Mouse (Mus musculus) kidney, adult 11 months (tissue): ENCODE data around the gene Gm11555.
"Not testable (repeated sequence)": the region's sequence is repeated elsewhere in the genome, so short reads cannot be mapped to it uniquely, and the experiment has no call there.

Source experiments
- DNase-seq: peaks from one replicate; pipeline ENCODE4 v3.0.0; 2022

Gm11555 gene

DNA sequence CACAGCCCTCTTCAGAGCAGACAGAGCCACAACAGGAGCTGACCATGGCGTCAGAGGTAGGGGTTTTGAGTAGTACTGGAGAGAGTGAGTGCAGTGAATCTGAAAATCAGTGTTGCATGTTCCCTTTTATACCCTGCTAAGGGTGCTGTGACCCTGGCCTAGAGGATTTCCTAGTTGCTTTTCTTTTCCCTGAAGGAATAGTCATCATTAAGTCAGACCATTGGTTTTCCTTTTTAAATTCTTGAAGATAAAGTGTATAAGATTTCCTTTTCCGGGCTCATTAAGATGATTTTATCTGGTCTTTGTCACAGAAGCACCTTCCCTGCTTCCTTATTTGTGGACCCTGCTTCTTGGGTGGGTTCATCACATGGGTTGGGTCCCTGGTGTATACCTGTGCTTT, at the start of gene Gm11555:
TSS of gene Gm11555 (minus strand) at position 101 of the 400 bp plus-strand sequence.
- DNase-seq, result no peak

DNA sequence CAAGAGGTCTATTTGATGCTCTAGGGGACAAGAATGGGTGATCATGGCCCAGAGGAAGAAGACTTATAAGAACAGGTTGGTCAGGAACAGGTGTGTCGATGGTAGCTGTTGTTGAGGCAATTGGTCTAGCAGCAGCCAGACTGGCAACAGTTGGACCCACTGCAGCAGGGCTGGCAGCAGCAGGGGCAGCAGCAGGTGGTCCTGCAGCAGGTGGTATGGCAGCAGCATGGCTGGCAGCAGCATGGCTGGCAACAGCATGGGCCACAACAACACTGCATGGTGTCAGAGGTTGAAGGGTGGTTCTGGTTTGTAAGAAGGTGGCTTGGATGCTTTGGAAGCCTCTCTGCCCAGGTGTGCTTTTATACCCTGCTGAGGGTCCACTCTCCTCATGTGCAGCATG, 40.4 kb upstream of the Gm11555 start, which contains the start of gene Gm14190:
TSS of gene Gm14190 (minus strand) at position 278 of the 400 bp plus-strand sequence.
- DNase-seq, result no peak

DNA sequence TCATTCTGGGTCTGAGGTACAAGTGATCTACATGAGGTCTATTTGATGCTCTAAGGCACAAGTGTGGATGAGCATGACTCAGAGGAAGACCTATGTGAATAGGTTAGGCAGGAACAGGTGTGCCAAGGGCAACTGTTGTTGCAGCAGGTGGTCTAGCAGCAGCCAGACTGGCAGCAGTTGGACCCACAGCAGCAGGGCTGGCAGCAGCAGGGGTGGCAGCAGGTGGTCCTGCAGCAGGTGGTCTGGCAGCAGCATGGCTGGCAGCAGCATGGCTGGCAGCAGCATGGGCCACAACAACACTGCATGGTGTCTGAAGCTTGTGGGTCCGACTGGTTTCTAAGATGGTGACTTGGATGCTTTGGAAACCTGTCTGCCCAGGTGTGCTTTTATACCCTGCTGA, 35.2 kb upstream of the Gm11555 start:
- not testable (repeated sequence) for DNase-seq

- no peak for DNase-seq
These were observed 33.4 kb upstream of the Gm11555 start for GRCm38 (mm10) chr11:99683481-99683880.

GRCm38 (mm10) chr11:99665860-99666259, 15.8 kb upstream of the Gm11555 start, which contains the start of gene Krtap4-6:
Gene Krtap4-6, minus strand, starts transcription at chr11:99665960.
- no peak for DNase-seq

DNA sequence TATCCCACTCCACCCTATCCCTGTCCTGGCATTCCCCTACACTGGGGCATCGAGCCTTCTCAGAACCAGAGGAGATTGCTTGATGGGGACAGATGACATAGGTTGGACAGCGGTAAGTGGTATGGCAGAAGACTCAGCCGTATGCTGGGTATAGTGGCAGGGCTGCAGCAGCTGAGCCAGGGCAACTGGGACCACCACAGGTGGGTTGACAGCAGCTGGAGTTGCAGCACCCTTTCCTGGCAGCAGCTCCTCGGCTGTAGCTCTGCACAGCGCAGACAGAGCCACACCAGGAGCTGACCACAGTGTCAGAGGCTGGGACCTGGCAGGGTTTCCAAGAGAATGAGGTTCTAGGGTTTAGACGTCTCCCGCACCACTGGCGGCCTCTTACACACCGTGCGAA, 12.8 kb upstream of the Gm11555 start:
- DNase-seq, result no peak

DNA sequence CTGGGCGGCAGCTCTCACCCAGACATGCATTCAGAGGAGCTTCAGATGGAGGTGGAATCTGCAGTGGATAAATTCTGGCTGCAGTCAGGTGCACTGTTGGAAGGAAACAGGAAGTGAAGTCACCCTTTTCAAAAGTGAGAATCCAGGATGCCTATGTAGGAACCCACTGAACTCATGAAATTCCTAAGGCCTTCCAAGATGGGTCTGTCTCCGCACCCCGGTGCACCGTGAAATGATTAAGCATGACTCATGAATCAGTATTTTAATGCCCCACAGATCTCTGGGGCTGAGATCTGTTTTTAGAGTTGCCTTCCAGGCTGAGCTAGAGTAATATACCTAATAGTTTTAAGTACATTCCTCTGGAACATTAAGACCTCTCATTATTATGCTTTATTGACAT, 9.2 kb upstream of the Gm11555 start:
- DNase-seq, result no peak

GRCm38 (mm10) chr11:99658467-99659010, 8.5 kb upstream of the Gm11555 start, which contains the start of gene Gm11563:
Gene Gm11563, minus strand, starts transcription at chr11:99658960.
- DNase-seq, result not testable (repeated sequence)

- DNase-seq, result no peak
These were observed 7.0 kb upstream of the Gm11555 start for GRCm38 (mm10) chr11:99657051-99657450.

DNA sequence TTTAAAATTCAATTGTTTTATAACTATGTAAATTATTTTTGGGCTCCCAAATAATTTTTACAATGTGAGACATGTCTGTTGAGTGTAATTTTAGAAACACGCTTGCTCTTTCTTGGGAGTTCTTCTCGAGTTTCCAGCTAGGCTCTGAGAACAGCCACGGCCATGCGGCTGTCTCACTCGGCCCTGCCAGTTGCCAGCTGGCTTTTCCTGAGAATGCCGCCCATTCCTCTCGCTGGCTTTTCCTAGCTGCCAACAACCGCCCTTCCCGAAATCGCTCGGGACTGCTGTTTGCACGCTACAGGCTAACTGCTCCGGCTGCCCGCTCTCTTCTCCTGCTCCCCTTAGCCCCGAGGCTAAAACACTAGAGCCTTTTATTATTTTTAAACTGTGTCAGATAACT, 3.6 kb downstream of the Gm11555 start:
- DNase-seq, result no peak

GRCm38 (mm10) chr11:99644351-99644750, 5.7 kb downstream of the Gm11555 start:
- no peak for DNase-seq

- DNase-seq, result not testable (repeated sequence)
These were observed 6.3 kb downstream of the Gm11555 start, which contains the start of gene Krtap4-7 for GRCm38 (mm10) chr11:99643635-99644139. Gene Krtap4-7, minus strand, starts transcription at chr11:99644089.

DNA sequence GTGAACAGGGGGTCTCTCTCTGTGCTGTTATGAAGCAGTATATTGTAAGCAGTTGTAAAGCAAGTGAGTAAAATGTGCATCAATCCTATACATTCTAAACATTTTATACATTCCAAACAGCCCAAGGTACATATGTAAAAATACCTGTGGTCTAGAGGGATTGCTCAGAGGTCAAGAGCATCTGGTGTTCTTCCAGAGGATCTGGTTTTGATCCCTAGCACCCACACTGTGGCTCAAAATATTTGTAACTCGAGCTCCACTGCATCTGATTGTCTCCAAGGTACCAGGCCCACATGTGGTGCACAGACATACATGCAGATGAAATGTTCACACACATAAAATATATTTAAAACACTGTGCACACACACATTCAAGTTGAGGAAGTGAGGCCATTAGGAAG, 9.1 kb downstream of the Gm11555 start:
- DNase-seq, result no peak

GRCm38 (mm10) chr11:99637086-99637485, 12.9 kb downstream of the Gm11555 start:
- no peak for DNase-seq

GRCm38 (mm10) chr11:99634653-99635134, 15.3 kb downstream of the Gm11555 start, which contains the start of gene Krtap4-2:
Gene Krtap4-2, minus strand, starts transcription at chr11:99635084.
- no peak for DNase-seq

GRCm38 (mm10) chr11:99633293-99633692, 16.7 kb downstream of the Gm11555 start:
- DNase-seq, result no peak

DNA sequence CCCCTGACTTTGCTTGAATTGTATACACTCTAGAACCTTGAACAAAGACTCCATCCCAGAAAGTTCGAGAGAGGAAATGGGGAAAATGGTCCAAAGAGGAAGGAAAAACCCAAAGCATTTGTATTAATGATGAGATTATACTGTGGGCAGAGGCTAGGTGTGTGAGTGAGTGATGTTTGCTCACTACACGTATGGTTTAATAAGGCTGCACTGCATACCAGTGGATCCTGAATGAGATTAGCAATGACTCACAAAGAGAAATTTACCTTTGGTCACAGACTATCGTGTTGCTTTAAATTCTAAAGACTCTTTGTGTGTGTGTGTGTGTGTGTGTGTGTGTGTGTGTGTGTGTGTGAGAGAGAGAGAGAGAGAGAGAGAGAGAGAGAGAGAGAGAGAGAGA, 19.1 kb downstream of the Gm11555 start:
- DNase-seq, result no peak

GRCm38 (mm10) chr11:99628138-99628537, 21.9 kb downstream of the Gm11555 start, which contains the start of gene Krtap4-1:
Gene Krtap4-1, minus strand, starts transcription at chr11:99628238.
- no peak for DNase-seq

GRCm38 (mm10) chr11:99620335-99620734, 29.7 kb downstream of the Gm11555 start, which contains the start of gene Gm11562:
Gene Gm11562, minus strand, starts transcription at chr11:99620435.
- DNase-seq, result no peak

DNA sequence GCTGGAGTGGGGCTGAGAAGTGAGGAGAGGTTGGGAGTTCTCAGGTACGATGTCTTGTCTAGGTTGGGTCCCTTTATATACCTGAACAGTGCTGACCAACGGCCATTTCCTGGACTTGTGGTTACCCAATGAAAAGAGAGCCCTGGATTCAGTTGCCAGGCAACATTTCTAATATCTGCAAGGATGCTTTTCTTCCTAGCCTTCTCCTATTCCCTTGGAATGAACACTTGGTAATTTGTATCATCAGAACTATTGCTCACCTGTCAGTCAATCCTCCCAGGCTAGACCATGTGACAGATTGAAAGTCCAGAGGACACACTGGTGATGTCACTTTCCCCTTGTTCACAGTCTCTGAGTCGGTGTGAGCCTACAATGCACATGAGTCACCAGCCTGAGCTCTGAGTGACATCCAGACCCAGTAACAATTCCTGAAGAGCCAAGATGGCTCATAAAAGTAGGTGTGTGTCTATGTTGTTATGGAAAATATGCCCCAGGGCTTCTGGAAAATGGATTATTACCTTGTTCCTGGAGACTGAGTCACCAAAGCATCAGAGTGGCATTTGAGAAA, 35.2 kb downstream of the Gm11555 start, which contains the start of gene Krtap2-4:
TSS of gene Krtap2-4 (minus strand) at position 51 of the 568 bp plus-strand sequence.
- no peak for DNase-seq

DNA sequence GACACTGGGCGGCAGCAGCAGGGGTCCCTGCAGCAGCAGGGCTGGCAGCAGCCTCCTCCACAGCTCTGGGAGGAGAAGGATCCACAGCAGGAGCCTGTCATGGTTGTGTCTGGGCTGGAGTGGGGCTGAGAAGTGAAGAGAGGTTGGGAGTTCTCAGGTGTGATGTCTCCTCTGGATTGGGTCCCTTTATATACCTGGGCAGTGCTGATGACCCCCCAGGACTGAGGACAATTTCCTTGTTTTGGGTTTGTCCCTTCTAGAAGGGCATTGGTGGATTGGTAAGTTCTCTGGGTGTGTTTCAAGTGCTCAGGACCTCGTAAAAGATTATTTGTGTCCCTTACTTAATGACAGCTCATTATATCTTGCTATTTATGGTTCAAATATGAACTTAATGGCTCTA, 39.9 kb downstream of the Gm11555 start, which contains the start of gene Gm11937:
TSS of gene Gm11937 (minus strand) at position 101 of the 400 bp plus-strand sequence.
- DNase-seq, result not testable (repeated sequence)

DNA sequence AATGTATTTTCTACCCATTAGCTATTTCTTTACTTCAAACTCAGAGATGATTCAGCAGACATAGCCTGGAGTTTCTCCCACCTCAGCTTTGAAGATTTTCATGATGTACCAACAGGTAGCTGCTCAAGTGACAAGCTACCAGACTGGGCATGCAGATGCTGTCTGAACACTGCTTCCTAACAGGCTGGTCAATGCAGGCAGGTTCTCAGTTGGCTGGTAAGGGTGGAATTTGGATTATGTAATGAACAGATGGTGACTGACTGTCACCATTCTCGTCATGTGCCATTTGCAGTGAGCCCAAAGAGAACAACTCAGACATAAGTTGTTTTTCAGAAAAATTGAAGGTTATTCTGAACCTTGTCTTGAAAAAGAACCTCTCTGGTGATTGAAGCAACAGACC, 40.9 kb downstream of the Gm11555 start:
- no peak for DNase-seq

DNA sequence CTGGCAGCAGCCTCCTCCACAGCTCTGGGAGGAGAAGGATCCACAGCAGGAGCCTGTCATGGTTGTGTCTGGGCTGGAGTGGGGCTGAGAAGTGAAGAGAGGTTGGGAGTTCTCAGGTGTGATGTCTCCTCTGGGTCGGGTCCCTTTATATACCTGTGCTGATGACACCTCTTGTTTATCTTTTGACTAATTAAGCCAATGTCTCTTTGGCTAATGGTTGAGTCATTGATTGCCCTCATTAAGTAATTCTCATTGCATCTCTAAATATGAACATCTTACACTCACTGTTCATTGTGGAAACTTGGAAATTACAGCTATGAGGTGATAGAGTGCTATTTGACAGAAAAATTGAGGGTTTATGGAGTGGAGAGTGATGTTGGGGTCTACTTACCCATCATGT, 46.8 kb downstream of the Gm11555 start, which contains the start of gene Gm11938:
TSS of gene Gm11938 (minus strand) at position 101 of the 400 bp plus-strand sequence.
- DNase-seq, result not testable (repeated sequence)
